Mouse (Mus musculus): ENCODE data around the gene Ggt5.

Gene Ggt5

DNA sequence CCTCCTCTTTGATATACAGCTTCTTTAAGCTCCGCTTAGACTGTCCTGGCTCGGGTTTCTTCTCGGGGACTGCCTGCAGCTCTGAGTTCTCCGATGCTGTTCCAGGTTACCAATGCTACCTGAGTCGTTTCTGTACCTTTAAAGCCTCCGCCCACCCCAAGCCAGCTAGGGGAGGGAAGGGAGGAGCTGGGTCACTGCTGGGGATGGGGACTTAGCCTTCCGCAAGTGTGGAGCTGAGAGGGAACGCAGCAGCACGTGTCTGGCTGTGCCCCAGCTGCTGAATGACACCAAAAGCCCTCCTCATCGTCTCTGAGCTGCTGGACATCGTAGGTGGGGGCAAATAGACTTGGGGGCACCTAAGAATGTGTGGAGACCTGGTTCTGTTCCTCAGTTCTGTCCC is 20.7 kb upstream of the Ggt5 start:
- no peak for DNase-seq (ENCODE audit: low read depth)

GRCm38 (mm10) chr10:75568851-75569250 is 20.3 kb upstream of the Ggt5 start:
- no peak for DNase-seq (ENCODE audit: low read depth)

DNA sequence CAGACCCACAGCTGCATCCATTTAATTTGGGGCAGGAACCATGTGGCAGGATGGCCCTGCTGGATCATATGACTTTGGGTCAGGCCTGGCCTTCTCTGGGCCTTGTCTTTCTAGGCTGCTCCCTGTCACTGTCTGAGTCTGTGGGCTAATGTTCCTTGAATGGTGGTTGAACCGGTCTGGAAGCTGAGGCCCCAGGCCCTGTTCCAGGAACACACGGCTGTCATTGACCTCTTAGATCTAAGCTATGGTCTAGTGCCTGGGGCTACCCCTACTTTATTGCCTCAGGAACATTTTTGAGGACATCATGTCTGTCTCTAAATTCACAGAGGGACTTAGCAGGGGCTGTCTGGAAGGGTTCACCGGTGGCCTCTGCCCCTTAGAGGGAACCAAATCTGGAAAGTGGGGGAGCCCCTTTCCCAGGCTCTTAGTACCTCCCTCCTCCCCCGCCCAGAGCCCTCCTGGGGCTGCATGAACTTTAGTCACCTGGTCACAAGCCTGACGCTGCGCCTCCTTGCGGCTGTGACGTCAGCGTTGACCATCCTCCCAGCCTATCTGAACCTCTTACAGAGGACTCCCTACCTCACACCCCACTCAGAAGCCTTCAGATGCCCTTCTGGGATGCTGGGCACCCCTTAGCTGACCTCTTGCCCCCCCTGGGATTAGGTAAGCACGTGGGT is 18.0 kb upstream of the Ggt5 start:
- no peak for DNase-seq (ENCODE audit: low read depth)

GRCm38 (mm10) chr10:75571937-75572336 is 17.2 kb upstream of the Ggt5 start:
- DNase-seq (ENCODE audit: low read depth): no peak

- DNase-seq (ENCODE audit: low read depth): no peak
Observed at GRCm38 (mm10) chr10:75573181-75573580, 16.0 kb upstream of the Ggt5 start.

DNA sequence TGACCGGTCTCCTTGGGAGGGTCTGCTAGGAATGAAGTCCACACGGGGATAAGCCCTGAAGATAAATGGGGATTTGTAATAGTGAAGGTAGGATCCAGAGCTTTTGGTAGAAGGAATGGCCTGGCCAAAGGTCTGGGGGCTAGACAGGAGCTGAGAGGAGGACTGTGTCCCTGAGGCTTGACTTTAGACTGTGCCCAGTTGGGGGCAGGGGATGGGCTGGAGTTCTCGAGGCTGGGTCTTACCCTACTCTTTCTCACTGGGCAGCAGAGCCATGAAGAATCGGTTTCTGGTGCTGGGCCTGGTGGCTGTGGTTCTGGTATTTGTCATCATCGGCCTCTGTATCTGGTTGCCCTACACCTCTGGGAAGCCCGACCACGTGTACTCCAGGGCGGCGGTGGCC is 15.2 kb upstream of the Ggt5 start:
- DNase-seq (ENCODE audit: low read depth): no peak

GRCm38 (mm10) chr10:75579129-75579528 is 10.0 kb upstream of the Ggt5 start:
- no peak for DNase-seq (ENCODE audit: low read depth)

DNA sequence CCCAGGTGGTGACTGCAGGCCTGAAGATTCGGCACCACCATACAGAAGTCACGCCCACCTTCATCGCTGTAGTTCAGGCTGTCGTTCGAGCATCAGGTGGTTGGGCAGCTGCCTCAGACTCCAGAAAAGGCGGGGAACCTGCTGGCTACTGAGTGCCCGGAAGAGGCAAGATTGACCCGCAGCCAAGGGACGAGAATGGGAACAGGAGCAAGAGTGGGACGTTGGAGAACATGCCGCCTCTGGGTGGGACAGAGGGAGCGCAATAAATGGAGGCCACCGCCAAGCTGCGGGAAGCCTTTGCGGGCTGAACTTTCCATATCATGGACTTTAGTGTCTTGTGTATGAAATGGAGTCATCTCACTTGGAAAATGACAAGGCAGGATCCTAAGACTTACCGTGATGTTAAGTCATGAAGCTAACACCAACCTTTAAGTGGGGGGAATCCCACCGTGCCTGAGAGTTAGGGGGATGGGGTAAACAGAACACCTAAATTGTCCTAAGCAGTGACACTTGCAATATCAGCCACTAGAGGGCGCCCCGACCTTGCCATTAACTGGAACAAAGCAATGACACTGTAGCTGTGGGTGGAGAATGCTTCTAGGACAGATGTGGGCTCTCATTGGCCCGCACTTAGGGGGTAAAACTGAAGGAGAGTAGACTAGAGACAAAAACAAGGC is 3.1 kb upstream of the Ggt5 start:
- peak; percentile 92 for DNase-seq (ENCODE audit: low read depth)

GRCm38 (mm10) chr10:75586553-75586879 is 2.6 kb upstream of the Ggt5 start:
- no peak for DNase-seq (ENCODE audit: low read depth)

DNA sequence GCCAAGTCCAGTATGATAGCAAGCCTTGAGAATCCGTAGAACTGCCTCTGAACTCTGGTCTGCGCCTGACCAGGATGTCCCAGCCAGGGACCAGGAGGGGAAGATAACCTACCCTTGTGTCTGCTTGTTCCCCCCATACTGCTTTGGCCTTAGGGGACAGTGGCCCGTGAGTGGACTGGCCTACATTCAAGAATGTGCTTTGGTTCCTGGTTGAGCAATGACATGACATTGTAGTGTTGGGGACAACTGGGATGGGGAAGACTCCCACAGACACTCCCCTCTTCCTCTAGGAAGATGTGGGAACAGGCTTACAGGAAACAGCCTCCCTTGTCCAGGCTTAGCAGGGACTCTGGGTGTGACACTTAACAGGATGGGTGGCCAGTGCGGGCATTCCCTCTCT is 1.4 kb upstream of the Ggt5 start:
- DNase-seq (ENCODE audit: low read depth): no peak

DNA sequence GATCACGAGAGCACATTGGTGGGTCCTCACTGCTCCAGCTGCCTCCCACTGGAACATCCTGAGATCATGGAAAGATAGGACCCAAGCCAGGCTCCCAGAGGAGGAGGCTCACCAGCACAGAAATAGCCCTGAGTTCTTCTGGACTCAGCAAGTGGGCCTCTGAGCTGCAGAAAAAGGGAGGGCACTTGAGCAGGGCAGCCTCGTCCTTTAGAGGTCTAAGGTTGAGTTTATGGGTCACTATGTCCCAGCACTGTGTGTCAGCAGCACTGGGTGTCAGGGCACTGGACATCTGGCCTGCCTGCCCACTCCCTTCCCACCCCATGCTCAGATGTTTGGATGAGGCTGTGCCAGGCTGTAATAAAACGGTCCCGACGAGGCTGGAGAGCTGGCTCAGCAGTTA is 804 bp upstream of the Ggt5 start:
- DNase-seq (ENCODE audit: low read depth): no peak

- DNase-seq (ENCODE audit: low read depth): no peak
Observed at GRCm38 (mm10) chr10:75589651-75590050, 511 bp downstream of the Ggt5 start.

DNA sequence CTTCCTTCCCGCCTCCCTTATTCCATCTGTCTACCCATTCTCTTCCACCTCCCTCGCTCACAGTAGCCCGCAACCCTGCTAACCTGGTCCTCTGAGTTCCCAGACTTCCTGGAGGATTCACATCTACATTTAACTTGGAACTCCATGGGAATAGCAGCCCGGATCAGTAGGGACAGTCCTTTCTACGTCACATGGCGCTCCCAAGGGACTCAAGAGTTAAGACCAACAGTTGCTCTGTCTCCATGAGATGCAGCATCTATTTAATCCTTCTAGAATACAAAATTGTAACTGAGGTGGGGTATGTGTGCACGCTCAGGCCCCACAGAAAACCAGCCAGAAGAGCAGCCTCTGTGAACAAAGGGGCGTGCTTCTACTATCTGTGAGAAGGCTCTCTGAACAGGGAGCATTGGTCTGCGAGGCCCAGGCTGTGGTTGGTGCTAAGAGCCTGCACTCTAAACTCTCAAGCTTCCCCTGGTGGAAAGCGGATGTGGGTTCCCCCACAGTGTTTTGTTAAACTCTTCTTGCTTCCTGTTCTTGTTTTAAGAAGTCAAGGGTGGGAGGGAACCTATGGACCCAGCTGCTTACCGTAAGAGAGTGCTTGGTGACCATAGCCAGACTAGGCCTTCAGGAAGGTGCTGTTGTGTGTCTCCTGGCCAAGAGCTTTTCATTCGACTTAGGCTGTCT is 2.2 kb downstream of the Ggt5 start:
- DNase-seq (ENCODE audit: low read depth): no peak

DNA sequence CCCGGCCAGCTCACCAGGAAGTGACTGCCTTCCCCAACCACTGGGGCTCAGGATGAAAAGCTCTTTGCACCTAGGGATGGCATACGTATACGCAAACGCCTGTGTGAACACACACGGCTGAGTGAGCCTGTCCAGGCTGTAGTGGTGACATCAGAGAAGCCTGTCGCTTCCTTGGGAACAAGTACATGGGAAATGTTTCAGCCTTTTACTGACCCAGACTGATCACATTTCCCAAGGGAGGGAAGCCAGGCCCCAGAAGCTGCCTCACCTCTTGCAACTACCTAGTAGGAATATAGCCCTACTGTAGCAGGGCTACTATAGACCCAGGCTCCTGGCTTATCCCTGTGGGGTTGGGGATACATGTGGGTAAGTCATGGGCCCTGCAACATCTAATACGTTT is 3.4 kb downstream of the Ggt5 start:
- no peak for DNase-seq (ENCODE audit: low read depth)

DNA sequence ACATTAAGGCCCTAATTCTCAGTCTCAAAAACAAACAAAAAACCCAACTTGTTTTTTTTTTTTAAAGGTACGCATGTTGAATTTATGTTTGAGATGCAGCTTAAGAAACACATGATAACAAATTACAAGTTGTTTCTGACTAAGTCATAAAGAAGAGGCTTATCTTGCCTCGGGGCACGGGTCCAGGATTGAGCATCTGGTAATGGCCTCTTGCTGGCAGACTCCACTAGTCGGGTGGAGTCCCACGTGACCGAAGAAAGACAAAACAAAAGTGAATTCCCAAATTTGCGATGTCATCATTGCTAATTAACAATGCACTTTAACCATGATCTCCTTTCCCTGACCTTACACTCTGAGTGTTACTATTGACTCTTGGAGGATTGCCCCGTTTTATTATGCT is 6.8 kb downstream of the Ggt5 start:
- peak; percentile 66 for DNase-seq (ENCODE audit: low read depth)

DNA sequence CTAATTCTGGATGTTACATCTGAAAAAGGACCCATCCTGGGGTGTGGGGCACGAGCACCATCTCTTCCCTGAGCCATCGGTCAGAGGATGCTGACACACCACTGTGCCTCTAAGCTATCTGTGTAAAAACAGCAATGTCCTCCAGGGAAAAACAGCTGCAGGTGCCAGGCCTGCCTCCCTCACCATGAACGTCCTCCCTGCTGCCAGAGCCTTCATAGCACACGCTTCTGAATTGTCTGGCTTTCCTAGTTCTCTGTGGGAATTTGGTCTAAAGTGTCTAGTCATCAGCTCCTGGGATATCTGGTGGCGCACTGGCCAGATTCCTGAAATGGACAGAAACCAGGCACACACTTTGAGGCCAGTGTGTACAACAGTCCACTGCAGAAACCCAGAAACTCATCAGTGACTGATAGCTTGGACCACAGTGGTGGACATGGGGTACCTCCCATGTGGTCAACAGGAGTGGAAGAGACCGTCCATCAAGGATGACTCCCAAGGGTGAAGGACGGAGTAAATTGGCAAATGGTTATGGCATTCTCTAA is 11.1 kb downstream of the Ggt5 start:
- DNase-seq (ENCODE audit: low read depth): no peak

DNA sequence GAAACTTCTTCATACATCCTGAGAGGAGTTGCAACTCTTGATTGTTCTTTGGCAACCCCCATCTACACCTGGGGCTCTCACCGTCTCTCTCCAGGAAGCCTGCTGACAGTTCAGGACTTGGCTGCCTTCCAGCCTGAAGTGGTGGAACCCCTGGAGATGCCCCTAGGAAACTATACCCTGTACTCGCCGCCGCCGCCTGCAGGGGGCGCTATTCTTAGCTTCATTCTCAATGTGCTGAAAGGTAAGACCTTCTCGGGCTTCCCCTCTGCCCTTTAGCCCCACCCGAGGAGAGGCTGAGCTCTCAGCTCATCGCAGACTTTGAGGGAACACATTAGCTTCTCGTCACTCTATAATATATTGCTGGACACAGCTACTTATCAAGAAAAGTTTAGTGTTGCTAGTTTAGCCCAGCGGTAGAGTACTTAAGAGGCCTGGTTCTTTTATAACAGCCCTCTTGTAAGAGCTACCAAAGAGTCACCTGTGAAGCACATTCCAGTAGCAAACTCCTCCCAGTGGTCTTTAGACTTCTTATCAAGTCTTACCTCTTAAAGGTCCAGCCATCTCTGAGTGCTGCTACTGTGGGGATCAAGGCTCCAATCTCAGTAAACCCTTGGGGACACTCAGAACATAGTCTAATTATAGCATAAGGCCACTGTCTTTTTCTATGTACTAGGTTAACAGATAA is 16.2 kb downstream of the Ggt5 start:
- no peak for DNase-seq (ENCODE audit: low read depth)

DNA sequence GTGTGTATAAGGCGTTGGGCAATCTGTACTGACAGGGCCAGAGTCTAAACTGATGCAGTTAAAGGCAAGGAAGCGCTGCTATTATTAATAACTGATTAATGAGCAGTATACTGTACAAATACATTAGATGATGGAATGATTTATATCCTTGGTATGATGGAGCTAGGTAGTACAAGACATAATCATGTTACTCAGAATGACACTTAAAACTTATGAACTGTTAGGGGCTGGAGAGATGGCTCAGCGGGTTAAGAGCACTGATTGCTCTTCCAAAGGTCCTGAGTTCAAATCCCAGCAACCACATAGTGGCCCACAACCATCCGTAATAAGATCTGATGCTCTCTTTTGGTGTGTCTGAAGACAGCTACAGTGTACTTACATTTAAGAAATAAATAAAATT is 18.1 kb downstream of the Ggt5 start:
- no peak for DNase-seq (ENCODE audit: low read depth)

DNA sequence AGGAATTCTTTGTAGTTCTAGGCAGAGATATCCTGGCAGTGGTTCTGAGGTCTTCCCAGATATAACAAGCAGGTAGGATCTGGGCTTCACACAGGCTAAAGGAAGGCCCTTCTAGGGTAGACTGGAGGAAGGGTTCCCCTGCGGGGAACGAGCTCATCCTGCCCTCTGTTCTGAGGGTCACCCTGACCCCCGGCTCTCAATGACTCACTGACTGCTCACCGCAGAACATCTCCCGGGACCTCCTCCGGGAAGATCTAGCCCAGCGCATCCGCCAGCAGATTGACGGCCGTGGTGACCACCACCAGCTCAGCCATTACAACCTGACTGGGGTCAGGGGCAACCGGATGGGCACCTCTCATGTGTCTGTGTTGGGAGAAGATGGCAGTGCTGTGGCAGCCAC is 19.8 kb downstream of the Ggt5 start:
- DNase-seq (ENCODE audit: low read depth): no peak

DNA sequence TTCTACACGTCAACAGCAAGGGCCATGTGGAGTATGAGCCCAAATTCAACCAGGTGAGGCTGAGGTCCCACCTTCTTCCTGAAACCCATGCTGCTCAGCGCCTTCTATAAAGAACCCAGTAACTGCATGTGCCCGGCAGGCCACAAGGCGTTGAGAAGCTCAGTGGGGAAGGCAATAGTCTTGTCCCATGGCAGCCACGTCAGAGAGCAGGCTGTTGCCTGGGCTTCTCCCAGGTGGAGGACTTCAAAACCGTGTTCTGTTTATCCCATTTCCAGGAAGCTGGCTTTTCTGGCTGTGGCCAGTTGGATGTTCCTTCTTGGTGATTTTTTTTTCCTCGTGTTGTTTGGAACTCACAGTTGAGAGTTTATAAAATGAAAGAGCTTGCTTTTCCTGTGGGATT is 21.3 kb downstream of the Ggt5 start:
- no peak for DNase-seq (ENCODE audit: low read depth)

DNA sequence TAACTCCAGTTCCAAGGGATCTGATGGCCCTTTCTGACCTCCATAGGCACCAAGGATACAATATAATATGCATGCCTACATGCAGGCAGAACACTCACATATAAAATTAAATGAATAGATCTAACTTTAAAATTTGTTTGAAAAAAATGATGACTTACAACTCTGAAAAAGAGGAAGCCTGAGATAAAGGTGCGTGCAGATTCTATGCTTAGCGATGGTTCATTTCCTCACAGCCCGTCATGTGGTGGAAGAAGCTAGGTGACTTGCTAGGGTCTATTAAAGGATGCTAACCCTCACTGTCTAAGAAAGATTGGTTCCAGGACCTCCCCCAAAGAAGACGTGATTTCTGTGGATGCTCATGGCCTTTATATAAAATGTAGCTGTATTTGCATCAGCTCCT is 26.9 kb downstream of the Ggt5 start:
- DNase-seq (ENCODE audit: low read depth): no peak

DNA sequence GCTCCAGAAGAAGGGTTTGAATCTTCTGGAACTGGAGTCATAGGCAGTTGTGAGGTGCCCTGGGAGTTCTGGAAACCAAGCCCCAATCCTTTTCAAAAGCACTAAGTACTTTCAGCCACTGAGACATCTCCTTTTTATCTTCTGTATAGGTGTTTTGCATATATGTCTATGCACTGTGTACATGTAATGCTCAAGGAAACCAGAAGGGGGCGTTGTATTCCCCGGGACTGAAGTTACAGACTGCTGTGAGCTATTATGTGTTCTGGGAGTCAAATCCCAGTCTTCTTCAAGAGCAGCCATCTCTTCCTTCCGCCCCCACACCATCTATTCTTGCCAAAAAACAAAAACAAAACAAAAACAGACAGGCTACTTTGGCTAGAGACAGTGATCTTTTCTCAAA is 31.7 kb downstream of the Ggt5 start:
- no peak for DNase-seq (ENCODE audit: low read depth)

GRCm38 (mm10) chr10:75625920-75626319 is 36.8 kb downstream of the Ggt5 start:
- DNase-seq (ENCODE audit: low read depth): no peak

All from NIH3T3 (cell line).